Mouse (Mus musculus): ENCODE results near the gene Akr1c18.
"Not testable (repeated sequence)": the region's sequence is repeated elsewhere in the genome, so short reads cannot be mapped to it uniquely, and the experiment has no call there.

Akr1c18 gene

GRCm38 (mm10) chr13:4129100-4129499 lies 21.4 kb downstream of the Akr1c18 start:
- H3K27me3 ChIP-seq (ENCODE audit: control insufficient read depth, insufficient read depth, low read length, poor library complexity, severe bottlenecking) = no peaks in the 10 kb centered on the region
- no peaks in the 10 kb centered on the region for H3K36me3 ChIP-seq (ENCODE audit: control insufficient read depth, insufficient read depth, low read length, poor library complexity, severe bottlenecking)
- peak; percentile 1 for DNase-seq (ENCODE audit: low read depth, low spot score)

GRCm38 (mm10) chr13:4125846-4126245 lies 24.6 kb downstream of the Akr1c18 start:
- H3K36me3 ChIP-seq (ENCODE audit: control insufficient read depth, insufficient read depth, low read length, poor library complexity, severe bottlenecking); DNase-seq (ENCODE audit: low read depth, low spot score); H3K27me3 ChIP-seq (ENCODE audit: control insufficient read depth, insufficient read depth, low read length, poor library complexity, severe bottlenecking): not testable (repeated sequence)

- not testable (repeated sequence) for DNase-seq (ENCODE audit: low read depth, low spot score); H3K36me3 ChIP-seq (ENCODE audit: control insufficient read depth, insufficient read depth, low read length, poor library complexity, severe bottlenecking); H3K27me3 ChIP-seq (ENCODE audit: control insufficient read depth, insufficient read depth, low read length, poor library complexity, severe bottlenecking)
Measured at GRCm38 (mm10) chr13:4124471-4124870, 26.0 kb downstream of the Akr1c18 start.

GRCm38 (mm10) chr13:4123146-4123545 lies 27.3 kb downstream of the Akr1c18 start:
- DNase-seq (ENCODE audit: low read depth, low spot score) = no peak
- Histone ChIP-seq H3K27me3 (ENCODE audit: control insufficient read depth, insufficient read depth, low read length, poor library complexity, severe bottlenecking) (no peaks in the 10 kb centered on the region), H3K36me3 (ENCODE audit: control insufficient read depth, insufficient read depth, low read length, poor library complexity, severe bottlenecking) (no peaks in the 10 kb centered on the region)

- no peak for DNase-seq (ENCODE audit: low read depth, low spot score)
- Histone ChIP-seq H3K27me3 (ENCODE audit: control insufficient read depth, insufficient read depth, low read length, poor library complexity, severe bottlenecking) (no peaks in the 10 kb centered on the region), H3K36me3 (ENCODE audit: control insufficient read depth, insufficient read depth, low read length, poor library complexity, severe bottlenecking) (no peaks in the 10 kb centered on the region)
Measured at GRCm38 (mm10) chr13:4119181-4119904, 31.1 kb downstream of the Akr1c18 start.

- no peaks in the 10 kb centered on the region for H3K27me3 ChIP-seq (ENCODE audit: control insufficient read depth, insufficient read depth, low read length, poor library complexity, severe bottlenecking)
- H3K36me3 ChIP-seq (ENCODE audit: control insufficient read depth, insufficient read depth, low read length, poor library complexity, severe bottlenecking) = no peaks in the 10 kb centered on the region
- DNase-seq (ENCODE audit: low read depth, low spot score) = peak; percentile 29
Measured at GRCm38 (mm10) chr13:4110281-4111188, 39.9 kb downstream of the Akr1c18 start.

- no peak for DNase-seq (ENCODE audit: low read depth, low spot score)
- no peaks in the 10 kb centered on the region; the same call in 1 of the 2 replicates for H3K27me3 ChIP-seq (ENCODE audit: control insufficient read depth, insufficient read depth, low read length, poor library complexity, severe bottlenecking)
- H3K36me3 ChIP-seq (ENCODE audit: control insufficient read depth, insufficient read depth, low read length, poor library complexity, severe bottlenecking) = no peaks in the 10 kb centered on the region
Measured at GRCm38 (mm10) chr13:4102721-4103120, 47.7 kb downstream of the Akr1c18 start.

GRCm38 (mm10) chr13:4101691-4102090 lies 48.8 kb downstream of the Akr1c18 start:
- no peaks in the 10 kb centered on the region for H3K36me3 ChIP-seq (ENCODE audit: control insufficient read depth, insufficient read depth, low read length, poor library complexity, severe bottlenecking)
- no peak for DNase-seq (ENCODE audit: low read depth, low spot score)
- no peaks in the 10 kb centered on the region; the same call in 1 of the 2 replicates for H3K27me3 ChIP-seq (ENCODE audit: control insufficient read depth, insufficient read depth, low read length, poor library complexity, severe bottlenecking)
